Mouse (Mus musculus): ENCODE measurements around the gene Carmil1. TPM values are rescaled to one million over a fixed set of nuclear protein-coding genes. Genes with fewer than 3 reads are reported as not detected.

Gene Carmil1
- polyA plus RNA-seq, 1 experiment = 23.3 TPM

- Histone ChIP-seq H3K27me3 (ENCODE audit: control insufficient read depth, insufficient read depth, low read length, poor library complexity, severe bottlenecking) (no peaks in the 10 kb centered on the region), H3K36me3 (ENCODE audit: control insufficient read depth, insufficient read depth, low read length, poor library complexity, severe bottlenecking) (no peaks in the 10 kb centered on the region), H3K27ac (ENCODE audit: insufficient read depth, low read length) (no peak overlapping the region), H3K9ac (ENCODE audit: low read depth, poor library complexity, severe bottlenecking) (no peak overlapping the region), H3K4me1 (ENCODE audit: control insufficient read depth, insufficient read depth, low read length) (no peaks in the 10 kb centered on the region), H3K4me3 (ENCODE audit: low read depth, low read length) (no peak overlapping the region), H3K9me3 (replicated peaks; ENCODE audit: control insufficient read depth, insufficient read depth, low read length, poor library complexity, severe bottlenecking) (no peaks in the 10 kb centered on the region)
- TF ChIP-seq POLR2A (IDR thresholded peaks at IDR 0.05; ENCODE audit: insufficient read depth, low read length) = no peak
These were observed 143.8 kb downstream of the Carmil1 start for GRCm38 (mm10) chr13:24136836-24137235.

GRCm38 (mm10) chr13:24135282-24136230, 145.0 kb downstream of the Carmil1 start:
- Histone ChIP-seq H3K27me3 (ENCODE audit: control insufficient read depth, insufficient read depth, low read length, poor library complexity, severe bottlenecking) (no peaks in the 10 kb centered on the region), H3K27ac (ENCODE audit: insufficient read depth, low read length) (no peak overlapping the region), H3K9me3 (replicated peaks; ENCODE audit: control insufficient read depth, insufficient read depth, low read length, poor library complexity, severe bottlenecking) (no peaks in the 10 kb centered on the region), H3K9ac (ENCODE audit: low read depth, poor library complexity, severe bottlenecking) (no peak overlapping the region), H3K4me1 (ENCODE audit: control insufficient read depth, insufficient read depth, low read length) (no peaks in the 10 kb centered on the region), H3K36me3 (ENCODE audit: control insufficient read depth, insufficient read depth, low read length, poor library complexity, severe bottlenecking) (no peaks in the 10 kb centered on the region), H3K4me3 (ENCODE audit: low read depth, low read length) (no peak overlapping the region)
- TF ChIP-seq CTCF (IDR thresholded peaks at IDR 0.05; ENCODE audit: low read depth, low read length) = no peak
- TF ChIP-seq POLR2A (IDR thresholded peaks at IDR 0.05; ENCODE audit: insufficient read depth, low read length) = no peak
- no peak for TF ChIP-seq EP300 (IDR thresholded peaks at IDR 0.05; ENCODE audit: insufficient read depth, low read depth, low read length)

GRCm38 (mm10) chr13:24132866-24133265, 147.7 kb downstream of the Carmil1 start:
- no peak for TF ChIP-seq CTCF (IDR thresholded peaks at IDR 0.05; ENCODE audit: low read depth, low read length)
- no peak for TF ChIP-seq EP300 (IDR thresholded peaks at IDR 0.05; ENCODE audit: insufficient read depth, low read depth, low read length)
- no peak for TF ChIP-seq POLR2A (IDR thresholded peaks at IDR 0.05; ENCODE audit: insufficient read depth, low read length)
- H3K27ac ChIP-seq (ENCODE audit: insufficient read depth, low read length) = no peak overlapping the region
- no peak overlapping the region for H3K4me3 ChIP-seq (ENCODE audit: low read depth, low read length)
- H3K9me3 ChIP-seq (replicated peaks; ENCODE audit: control insufficient read depth, insufficient read depth, low read length, poor library complexity, severe bottlenecking) = no peaks in the 10 kb centered on the region
- no peaks in the 10 kb centered on the region for H3K36me3 ChIP-seq (ENCODE audit: control insufficient read depth, insufficient read depth, low read length, poor library complexity, severe bottlenecking)
- no peak overlapping the region for H3K9ac ChIP-seq (ENCODE audit: low read depth, poor library complexity, severe bottlenecking)
- H3K4me1 ChIP-seq (ENCODE audit: control insufficient read depth, insufficient read depth, low read length) = no peaks in the 10 kb centered on the region
- no peaks in the 10 kb centered on the region for H3K27me3 ChIP-seq (ENCODE audit: control insufficient read depth, insufficient read depth, low read length, poor library complexity, severe bottlenecking)

DNA sequence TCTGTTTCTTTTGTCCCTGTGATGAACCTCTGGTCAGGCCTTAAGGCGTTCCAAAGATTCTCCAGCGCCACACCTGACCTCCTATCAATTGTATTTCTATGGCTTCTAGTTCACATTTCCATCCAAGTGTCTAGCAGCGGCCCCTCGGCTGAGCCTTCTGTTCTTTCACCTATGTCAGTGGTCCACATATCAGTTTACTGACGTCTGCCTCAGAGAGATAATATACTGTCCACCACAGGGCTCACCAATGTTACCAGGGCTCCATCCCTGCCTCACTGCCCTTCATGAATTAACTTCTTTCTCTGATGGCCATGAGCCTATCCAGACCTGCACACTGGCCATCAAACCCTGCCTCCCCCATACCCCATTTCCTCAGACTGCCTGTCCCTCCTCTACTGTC, 149.3 kb downstream of the Carmil1 start:
- H3K27me3 ChIP-seq (ENCODE audit: control insufficient read depth, insufficient read depth, low read length, poor library complexity, severe bottlenecking) = no peaks in the 10 kb centered on the region
- TF ChIP-seq POLR2A (IDR thresholded peaks at IDR 0.05; ENCODE audit: insufficient read depth, low read length) (no peak), CTCF (IDR thresholded peaks at IDR 0.05; ENCODE audit: low read depth, low read length) (no peak), EP300 (IDR thresholded peaks at IDR 0.05; ENCODE audit: insufficient read depth, low read depth, low read length) (no peak)
- H3K4me3 ChIP-seq (ENCODE audit: low read depth, low read length) = no peak overlapping the region
- no peaks in the 10 kb centered on the region for H3K9me3 ChIP-seq (replicated peaks; ENCODE audit: control insufficient read depth, insufficient read depth, low read length, poor library complexity, severe bottlenecking)
- no peaks in the 10 kb centered on the region for H3K4me1 ChIP-seq (ENCODE audit: control insufficient read depth, insufficient read depth, low read length)
- no peak overlapping the region for H3K9ac ChIP-seq (ENCODE audit: low read depth, poor library complexity, severe bottlenecking)
- no peaks in the 10 kb centered on the region for H3K36me3 ChIP-seq (ENCODE audit: control insufficient read depth, insufficient read depth, low read length, poor library complexity, severe bottlenecking)
- no peak overlapping the region for H3K27ac ChIP-seq (ENCODE audit: insufficient read depth, low read length)

- H3K27ac ChIP-seq (ENCODE audit: insufficient read depth, low read length) = no peak overlapping the region
- no peaks in the 10 kb centered on the region for H3K36me3 ChIP-seq (ENCODE audit: control insufficient read depth, insufficient read depth, low read length, poor library complexity, severe bottlenecking)
- H3K4me1 ChIP-seq (ENCODE audit: control insufficient read depth, insufficient read depth, low read length) = no peaks in the 10 kb centered on the region
- no peak overlapping the region for H3K9ac ChIP-seq (ENCODE audit: low read depth, poor library complexity, severe bottlenecking)
- H3K4me3 ChIP-seq (ENCODE audit: low read depth, low read length) = no peak overlapping the region
- no peaks in the 10 kb centered on the region for H3K27me3 ChIP-seq (ENCODE audit: control insufficient read depth, insufficient read depth, low read length, poor library complexity, severe bottlenecking)
- H3K9me3 ChIP-seq (replicated peaks; ENCODE audit: control insufficient read depth, insufficient read depth, low read length, poor library complexity, severe bottlenecking) = no peaks in the 10 kb centered on the region
- TF ChIP-seq EP300 (IDR thresholded peaks at IDR 0.05; ENCODE audit: insufficient read depth, low read depth, low read length) = no peak
- TF ChIP-seq CTCF (IDR thresholded peaks at IDR 0.05; ENCODE audit: low read depth, low read length) = no peak
- no peak for TF ChIP-seq POLR2A (IDR thresholded peaks at IDR 0.05; ENCODE audit: insufficient read depth, low read length)
These were observed 149.9 kb downstream of the Carmil1 start for GRCm38 (mm10) chr13:24130741-24131140.

- H3K9me3 ChIP-seq (replicated peaks; ENCODE audit: control insufficient read depth, insufficient read depth, low read length, poor library complexity, severe bottlenecking) = no peaks in the 10 kb centered on the region
- no peaks in the 10 kb centered on the region for H3K4me1 ChIP-seq (ENCODE audit: control insufficient read depth, insufficient read depth, low read length)
- no peak overlapping the region for H3K9ac ChIP-seq (ENCODE audit: low read depth, poor library complexity, severe bottlenecking)
- H3K27me3 ChIP-seq (ENCODE audit: control insufficient read depth, insufficient read depth, low read length, poor library complexity, severe bottlenecking) = no peaks in the 10 kb centered on the region
- no peaks in the 10 kb centered on the region for H3K36me3 ChIP-seq (ENCODE audit: control insufficient read depth, insufficient read depth, low read length, poor library complexity, severe bottlenecking)
- no peak overlapping the region for H3K4me3 ChIP-seq (ENCODE audit: low read depth, low read length)
- TF ChIP-seq EP300 (IDR thresholded peaks at IDR 0.05; ENCODE audit: insufficient read depth, low read depth, low read length) = no peak
- TF ChIP-seq POLR2A (IDR thresholded peaks at IDR 0.05; ENCODE audit: insufficient read depth, low read length) = no peak
- TF ChIP-seq CTCF (IDR thresholded peaks at IDR 0.05; ENCODE audit: low read depth, low read length) = no peak
- no peak overlapping the region for H3K27ac ChIP-seq (ENCODE audit: insufficient read depth, low read length)
These were observed 151.9 kb downstream of the Carmil1 start for GRCm38 (mm10) chr13:24128731-24129130.

Data from ES-Bruce4 (cell line).